Mouse (Mus musculus) heart, postnatal 25 days (tissue): ENCODE measurements around the gene Csf2rb2. TPM values are rescaled to one million over a fixed set of nuclear protein-coding genes. Genes with fewer than 3 reads are reported as not detected.
A peak's percentile ranks its signal among the peaks of the same experiment; 100 is the strongest.
"Not testable (repeated sequence)": the region's sequence is repeated elsewhere in the genome, so short reads cannot be mapped to it uniquely, and the experiment has no call there.

ENCODE experiments used
- DNase-seq: peaks from one replicate; pipeline ENCODE4 v3.0.0; 2022; ENCODE audit warnings: low spot score
- intact Hi-C: fragments of 180-260 bp; cut with DNase I; formaldehyde crosslinking; loops from one replicate; pipeline ENCODE4 v1.15.1; 2025
- total RNA-seq, 2 experiments: library from RNA; stranded (reverse); gene quantifications; 2 replicates each; pipeline ENCODE4 v1.2.3; 2021

The Csf2rb2 gene
- total RNA-seq, 2 experiments from 2014 or later: 0.89 to 1.4 TPM

GRCm38 (mm10) chr15:78260668-78261333, 44.7 kb downstream of the Csf2rb2 start:
- DNase-seq: no peak
- intact Hi-C loops: no loop called here

- DNase-seq: peak; percentile 39
- intact Hi-C loops: loop anchor here (5.0 kb wide), 1 partner anchor 179 kb away; no protein-coding TSS in a partner anchor
These were observed 47.2 kb downstream of the Csf2rb2 start for GRCm38 (mm10) chr15:78258246-78258865.

GRCm38 (mm10) chr15:78257326-78258050, 48.0 kb downstream of the Csf2rb2 start:
- intact Hi-C loops: loop anchor here (1.0 to 5.0 kb wide), 4 partner anchors 63 to 180 kb away; no protein-coding TSS in a partner anchor
- DNase-seq: peak; percentile 24

- intact Hi-C loops: loop anchor here (1.0 to 5.0 kb wide), 4 partner anchors 64 to 181 kb away; no protein-coding TSS in a partner anchor
These were observed 48.8 kb downstream of the Csf2rb2 start for GRCm38 (mm10) chr15:78256602-78257259.

GRCm38 (mm10) chr15:78254751-78255150, 50.8 kb downstream of the Csf2rb2 start:
- intact Hi-C loops: loop anchor here (5.0 kb wide), 1 partner anchor 183 kb away; no protein-coding TSS in a partner anchor

More at GRCm38 (mm10) chr15:78256602-78257259, 48.8 kb downstream of the Csf2rb2 start:
- DNase-seq: not testable (repeated sequence)

GRCm38 (mm10) chr15:78248410-78248809, 57.1 kb downstream of the Csf2rb2 start:
- intact Hi-C loops: no loop called here
- DNase-seq: no peak

More at GRCm38 (mm10) chr15:78254751-78255150, 50.8 kb downstream of the Csf2rb2 start:
- no peak for DNase-seq

- DNase-seq: no peak
- intact Hi-C loops: no loop called here
These were observed 57.9 kb downstream of the Csf2rb2 start for GRCm38 (mm10) chr15:78247659-78248058.

GRCm38 (mm10) chr15:78246143-78247116, 59.1 kb downstream of the Csf2rb2 start:
- intact Hi-C loops: no loop called here
- DNase-seq: no peak

GRCm38 (mm10) chr15:78244695-78245492, 60.6 kb downstream of the Csf2rb2 start, which contains the start of gene Ncf4:
Gene Ncf4 (plus strand): TSS chr15:78244801.
- intact Hi-C loops: no loop called here

GRCm38 (mm10) chr15:78243774-78244173, 61.7 kb downstream of the Csf2rb2 start:
- intact Hi-C loops: no loop called here
- DNase-seq: no peak

More at GRCm38 (mm10) chr15:78244695-78245492, 60.6 kb downstream of the Csf2rb2 start, which contains the start of gene Ncf4:
- DNase-seq: peak; percentile 20

GRCm38 (mm10) chr15:78243061-78243460, 62.5 kb downstream of the Csf2rb2 start:
- no peak for DNase-seq
- intact Hi-C loops: no loop called here

- intact Hi-C loops: no loop called here
These were observed 64.2 kb downstream of the Csf2rb2 start for GRCm38 (mm10) chr15:78241335-78241734.

GRCm38 (mm10) chr15:78239956-78240617, 65.4 kb downstream of the Csf2rb2 start:
- no peak for DNase-seq
- intact Hi-C loops: loop anchor here (5.0 kb wide), 1 partner anchor 63 kb away; no protein-coding TSS in a partner anchor

More at GRCm38 (mm10) chr15:78241335-78241734, 64.2 kb downstream of the Csf2rb2 start:
- no peak for DNase-seq

GRCm38 (mm10) chr15:78239453-78239852, 66.1 kb downstream of the Csf2rb2 start:
- intact Hi-C loops: loop anchor here (5.0 kb wide), 1 partner anchor 62 kb away; no protein-coding TSS in a partner anchor

GRCm38 (mm10) chr15:78234823-78235509, 70.6 kb downstream of the Csf2rb2 start:
- intact Hi-C loops: loop anchor here (5.0 kb wide), 1 partner anchor 58 kb away; no protein-coding TSS in a partner anchor
- no peak for DNase-seq

More at GRCm38 (mm10) chr15:78239453-78239852, 66.1 kb downstream of the Csf2rb2 start:
- DNase-seq: no peak
